Mouse (Mus musculus): Measurements from ENCODE around the gene Pdgfb. TPM values are rescaled to one million over a fixed set of nuclear protein-coding genes. Genes with fewer than 3 reads are reported as not detected.

Gene Pdgfb
- polyA plus RNA-seq, 1 experiment from 2014 or later: 3.3 TPM

DNA sequence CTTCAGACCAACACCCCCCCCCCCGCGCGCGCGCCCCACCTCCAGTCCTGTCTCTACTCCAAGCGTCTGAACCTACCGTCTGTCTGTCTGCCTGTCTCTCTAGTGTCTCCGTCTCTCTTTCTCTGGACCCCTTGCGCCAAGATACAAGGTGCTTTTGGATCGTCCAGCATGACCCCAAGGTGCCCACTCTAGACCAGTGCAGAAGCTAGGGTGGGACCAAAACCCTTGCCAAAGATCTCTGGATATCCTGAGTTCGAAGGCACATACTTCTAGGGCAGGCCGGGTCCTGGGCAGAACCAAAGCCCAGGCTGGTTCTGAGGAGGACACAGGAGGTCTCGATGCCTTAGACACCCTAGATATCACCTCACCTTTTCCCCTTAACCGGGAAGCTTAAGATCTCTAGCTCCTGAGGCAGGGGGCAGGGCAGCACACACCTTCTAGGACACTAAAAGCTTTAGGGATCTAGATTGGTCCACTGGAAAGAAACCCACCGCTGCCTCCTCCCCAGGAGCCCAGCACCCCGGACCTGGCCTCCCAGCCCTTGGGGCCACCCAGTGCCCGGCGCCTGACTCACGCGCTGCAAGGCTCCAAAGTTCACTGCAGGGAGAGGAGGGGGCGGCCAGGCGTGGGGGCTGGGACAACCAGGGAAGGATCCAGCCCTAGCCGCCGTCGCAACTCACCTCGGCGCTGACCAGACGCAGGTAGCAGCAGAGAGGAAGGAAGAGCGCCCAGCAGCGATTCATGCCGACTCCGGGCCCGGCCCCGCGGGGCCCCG, 1.3 kb downstream of the Pdgfb start:
- WGBS: 2% methylated on average over 28 of the region's 36 CpGs
- Histone ChIP-seq H3K4me1 (peaks cover 35% of the 10 kb centered on the region), H3K27ac (no peak overlapping the region), H3K36me3 (no peaks in the 10 kb centered on the region), H3K4me3 (peak overlapping the region; percentile 55), H3K4me2 (replicated peaks) (peak overlapping the region; percentile 99), H3K9me3 (no peaks in the 10 kb centered on the region), H3K27me3 (replicated peaks) (peaks cover 72% of the 10 kb centered on the region), H3K9ac (peak overlapping the region; percentile 69)
- ATAC-seq (ENCODE audit: low FRiP score, low read depth): no peak

- Histone ChIP-seq H3K36me3 (no peaks in the 10 kb centered on the region), H3K4me3 (peak overlapping the region; percentile 55), H3K4me2 (replicated peaks) (peak overlapping the region; percentile 99), H3K27ac (no peak overlapping the region), H3K4me1 (peaks cover 35% of the 10 kb centered on the region), H3K27me3 (replicated peaks) (peaks cover 72% of the 10 kb centered on the region), H3K9ac (peak overlapping the region; percentile 69), H3K9me3 (no peaks in the 10 kb centered on the region)
- WGBS: 1% methylated on average over 49 of the region's 60 CpGs
- peak; percentile 52 for ATAC-seq (ENCODE audit: low FRiP score, low read depth)
Observed at GRCm38 (mm10) chr15:80012527-80013201, 2.1 kb downstream of the Pdgfb start.

DNA sequence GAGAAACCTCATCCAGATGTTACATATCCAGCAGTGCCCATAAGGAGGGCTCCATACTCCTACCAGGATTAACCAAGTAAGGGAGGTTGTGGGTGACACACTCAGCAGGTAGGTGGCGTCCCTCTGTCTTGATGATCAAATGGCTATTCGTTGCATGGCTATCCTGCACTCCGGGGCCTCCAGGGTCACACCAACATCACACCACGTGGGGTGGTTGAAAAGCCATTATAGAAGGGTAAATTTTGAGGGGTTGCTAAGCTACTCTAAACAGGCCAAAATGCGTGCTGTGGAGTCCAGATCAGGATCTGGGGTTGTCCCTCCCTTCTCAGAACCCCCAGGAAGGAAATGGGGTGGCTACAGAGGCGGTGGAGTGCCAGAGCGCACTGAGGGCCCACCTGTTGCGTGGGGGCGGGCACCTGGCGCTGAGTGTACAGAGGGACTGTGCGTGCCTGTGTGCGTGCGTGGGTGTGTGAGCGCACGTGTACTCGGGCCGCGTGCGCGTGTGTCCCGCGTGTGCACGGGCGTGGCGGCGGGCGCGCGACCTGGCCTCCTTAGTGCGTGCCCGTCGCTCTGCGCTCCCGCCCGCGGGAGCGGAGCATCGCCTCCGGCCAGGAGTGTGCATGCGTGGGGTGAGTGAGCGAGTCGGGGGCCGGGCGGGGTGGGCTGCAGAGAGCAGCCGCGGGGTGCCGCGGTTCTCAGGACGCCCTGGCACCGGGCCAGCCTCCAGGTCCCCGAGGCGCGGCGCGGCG, 2.8 kb downstream of the Pdgfb start:
- H3K36me3 ChIP-seq: no peaks in the 10 kb centered on the region
- H3K27ac ChIP-seq: no peak overlapping the region
- H3K27me3 ChIP-seq (replicated peaks): peaks cover 70% of the 10 kb centered on the region

GRCm38 (mm10) chr15:80011194-80011593, 3.6 kb downstream of the Pdgfb start:
- Histone ChIP-seq H3K9ac (no peak overlapping the region), H3K9me3 (no peaks in the 10 kb centered on the region), H3K36me3 (no peaks in the 10 kb centered on the region), H3K4me1 (peaks cover 35% of the 10 kb centered on the region), H3K27ac (no peak overlapping the region), H3K4me3 (peak overlapping the region; percentile 55; the same call in 1 of the 2 replicates), H3K27me3 (replicated peaks) (peaks cover 64% of the 10 kb centered on the region), H3K4me2 (replicated peaks) (peak overlapping the region; percentile 99)
- ATAC-seq (ENCODE audit: low FRiP score, low read depth): no peak
- WGBS: 30% methylated on average over 6 of the region's 6 CpGs

More for the DNA sequence above, 2.8 kb downstream of the Pdgfb start:
- 3% methylated on average over 53 of the region's 56 CpGs for WGBS
- Histone ChIP-seq H3K9me3 (no peaks in the 10 kb centered on the region), H3K4me2 (replicated peaks) (peak overlapping the region; percentile 99), H3K4me1 (peaks cover 35% of the 10 kb centered on the region), H3K9ac (peak overlapping the region; percentile 69), H3K4me3 (peak overlapping the region; percentile 55)
- ATAC-seq (ENCODE audit: low FRiP score, low read depth): peak; percentile 61

DNA sequence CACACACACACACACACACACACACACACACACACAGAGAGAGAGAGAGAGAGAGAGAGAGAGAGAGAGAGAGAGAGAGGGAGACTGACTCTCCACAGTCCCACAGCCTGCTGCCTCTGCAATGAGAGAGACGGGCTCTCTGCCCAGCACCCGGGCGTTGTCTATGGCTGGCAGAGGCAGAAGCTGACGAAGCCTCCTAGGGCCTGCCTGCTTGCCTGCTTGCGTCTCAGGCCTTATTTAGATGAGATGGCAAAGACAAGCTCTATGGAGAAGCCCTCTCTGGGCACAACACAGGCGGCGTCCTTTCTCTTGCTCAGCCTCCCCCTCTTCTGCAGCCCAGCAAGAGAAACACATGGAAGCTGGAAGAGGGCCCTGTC, 4.6 kb downstream of the Pdgfb start:
- ATAC-seq (ENCODE audit: low FRiP score, low read depth): no peak
- peaks cover 54% of the 10 kb centered on the region for H3K27me3 ChIP-seq (replicated peaks)
- H3K4me2 ChIP-seq (replicated peaks): no peak overlapping the region
- H3K36me3 ChIP-seq: no peaks in the 10 kb centered on the region
- H3K27ac ChIP-seq: no peak overlapping the region
- H3K9ac ChIP-seq: no peak overlapping the region
- no peak overlapping the region for H3K4me3 ChIP-seq
- H3K4me1 ChIP-seq: peaks cover 37% of the 10 kb centered on the region
- H3K9me3 ChIP-seq: no peaks in the 10 kb centered on the region
- WGBS: 42% methylated on average over 7 of the region's 7 CpGs

GRCm38 (mm10) chr15:80009421-80010181, 5.2 kb downstream of the Pdgfb start:
- peaks cover 37% of the 10 kb centered on the region for H3K4me1 ChIP-seq
- H3K27ac ChIP-seq: no peak overlapping the region
- H3K9me3 ChIP-seq: no peaks in the 10 kb centered on the region
- H3K4me3 ChIP-seq: no peak overlapping the region
- H3K27me3 ChIP-seq (replicated peaks): peaks cover 48% of the 10 kb centered on the region
- ATAC-seq (ENCODE audit: low FRiP score, low read depth): no peak
- 55% methylated on average over 12 of the region's 12 CpGs for WGBS
- no peak overlapping the region for H3K4me2 ChIP-seq (replicated peaks)
- no peak overlapping the region for H3K9ac ChIP-seq
- H3K36me3 ChIP-seq: no peaks in the 10 kb centered on the region

DNA sequence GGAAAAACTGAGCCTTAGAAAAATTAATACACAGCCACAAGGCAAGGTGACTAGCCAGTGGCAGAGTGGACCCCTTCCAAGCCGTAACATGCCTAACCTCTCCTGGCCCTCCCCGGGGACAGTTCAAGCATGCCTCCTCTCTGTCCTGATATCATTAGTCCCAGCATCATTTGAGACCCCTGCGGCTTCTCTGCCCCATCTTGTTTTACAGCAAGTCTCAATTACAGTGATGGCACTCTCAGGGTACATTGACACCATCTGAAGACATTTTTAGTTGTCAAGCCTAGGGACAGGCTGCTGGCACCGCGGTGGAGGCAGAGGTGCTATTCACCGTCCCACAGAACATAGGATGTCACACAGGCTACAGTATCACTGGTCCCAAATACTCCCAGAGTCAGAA, 6.3 kb downstream of the Pdgfb start:
- no peak overlapping the region for H3K9ac ChIP-seq
- H3K36me3 ChIP-seq: no peaks in the 10 kb centered on the region
- H3K4me1 ChIP-seq: peaks cover 35% of the 10 kb centered on the region
- H3K9me3 ChIP-seq: no peaks in the 10 kb centered on the region
- ATAC-seq (ENCODE audit: low FRiP score, low read depth): no peak
- no peak overlapping the region for H3K27ac ChIP-seq
- peaks cover 37% of the 10 kb centered on the region for H3K27me3 ChIP-seq (replicated peaks)
- no peak overlapping the region for H3K4me2 ChIP-seq (replicated peaks)
- no peak overlapping the region for H3K4me3 ChIP-seq
- 85% methylated on average over 6 of the region's 6 CpGs for WGBS

- Histone ChIP-seq H3K9ac (no peak overlapping the region), H3K27me3 (replicated peaks) (peaks cover 14% of the 10 kb centered on the region), H3K36me3 (no peaks in the 10 kb centered on the region), H3K9me3 (no peaks in the 10 kb centered on the region), H3K27ac (no peak overlapping the region), H3K4me1 (peaks cover 17% of the 10 kb centered on the region), H3K4me3 (no peak overlapping the region), H3K4me2 (replicated peaks) (no peak overlapping the region)
- ATAC-seq (ENCODE audit: low FRiP score, low read depth): no peak
- 90% methylated on average over 7 of the region's 7 CpGs for WGBS
Observed at GRCm38 (mm10) chr15:80006156-80006555, 8.6 kb downstream of the Pdgfb start.

DNA sequence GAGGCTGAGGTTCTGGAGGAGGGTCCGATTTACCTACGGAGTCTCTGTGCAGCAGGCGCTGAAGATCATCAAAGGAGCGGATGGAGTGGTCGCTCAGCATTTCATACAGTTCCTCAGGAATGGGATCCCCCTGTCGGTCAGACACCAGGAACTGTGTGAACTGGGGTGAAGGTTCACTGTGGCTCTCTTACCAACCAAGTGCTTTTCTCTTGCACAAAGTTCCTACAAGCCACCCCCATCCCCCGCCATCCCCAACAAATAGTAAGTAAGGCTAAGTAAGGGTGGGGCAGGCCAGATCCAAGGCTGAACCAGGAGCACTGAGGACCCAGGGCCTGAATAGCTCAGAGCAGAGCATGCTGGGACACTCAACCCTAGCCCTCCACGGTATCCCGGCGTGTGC, 9.3 kb downstream of the Pdgfb start:
- H3K4me2 ChIP-seq (replicated peaks): no peak overlapping the region
- WGBS: 83% methylated on average over 10 of the region's 10 CpGs
- H3K4me3 ChIP-seq: no peak overlapping the region
- no peaks in the 10 kb centered on the region for H3K36me3 ChIP-seq
- H3K27me3 ChIP-seq (replicated peaks): peaks cover 7% of the 10 kb centered on the region
- H3K9ac ChIP-seq: no peak overlapping the region
- H3K9me3 ChIP-seq: no peaks in the 10 kb centered on the region
- peaks cover 17% of the 10 kb centered on the region for H3K4me1 ChIP-seq
- no peak for ATAC-seq (ENCODE audit: low FRiP score, low read depth)
- H3K27ac ChIP-seq: no peak overlapping the region

GRCm38 (mm10) chr15:80004644-80005340, 10.0 kb downstream of the Pdgfb start:
- Histone ChIP-seq H3K27ac (no peak overlapping the region), H3K9ac (no peak overlapping the region), H3K4me3 (no peak overlapping the region), H3K9me3 (no peaks in the 10 kb centered on the region), H3K4me1 (peaks cover 17% of the 10 kb centered on the region), H3K36me3 (no peaks in the 10 kb centered on the region), H3K27me3 (replicated peaks) (peaks cover under 1% of the 10 kb centered on the region; the same call in 1 of the 2 replicates), H3K4me2 (replicated peaks) (0 out of 2 replicates have a peak overlapping the region, but pooled peaks have one; percentile 6)
- WGBS: 27% methylated on average over 14 of the region's 14 CpGs
- no peak for ATAC-seq (ENCODE audit: low FRiP score, low read depth)

DNA sequence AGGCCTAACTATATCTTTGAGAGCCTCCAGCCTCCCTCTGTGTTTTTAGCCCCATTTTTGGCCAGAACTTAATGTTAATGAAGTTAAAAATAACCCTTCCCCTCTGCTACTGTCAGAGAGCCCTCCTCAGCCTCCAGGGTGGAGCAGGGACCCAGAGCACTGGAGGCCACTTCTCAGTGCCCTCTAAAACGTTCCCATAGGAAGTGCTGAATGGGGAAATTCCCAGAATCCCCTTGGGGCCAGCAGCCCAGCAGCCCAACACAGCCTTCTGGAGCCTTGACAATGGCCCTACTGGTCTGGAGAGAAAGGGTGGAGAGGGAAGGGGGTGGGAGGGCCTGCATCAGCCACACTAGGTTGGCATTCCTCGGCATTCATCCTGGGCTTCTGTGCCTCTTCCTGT, 11.2 kb downstream of the Pdgfb start:
- no peak for ATAC-seq (ENCODE audit: low FRiP score, low read depth)
- no peak overlapping the region for H3K4me3 ChIP-seq
- no peak overlapping the region for H3K4me2 ChIP-seq (replicated peaks)
- no peak overlapping the region for H3K9ac ChIP-seq
- no peaks in the 10 kb centered on the region for H3K9me3 ChIP-seq
- H3K36me3 ChIP-seq: no peaks in the 10 kb centered on the region
- 54% methylated on average over 2 of the region's 2 CpGs for WGBS
- H3K27ac ChIP-seq: no peak overlapping the region
- no peaks in the 10 kb centered on the region; the same call in 1 of the 2 replicates for H3K27me3 ChIP-seq (replicated peaks)
- peaks cover 17% of the 10 kb centered on the region for H3K4me1 ChIP-seq
